Mouse (Mus musculus): Measurements from ENCODE around the gene Gm3476.
A peak's percentile ranks its signal among the peaks of the same experiment; 100 is the strongest.
"Not testable (repeated sequence)": the region's sequence is repeated elsewhere in the genome, so short reads cannot be mapped to it uniquely, and the experiment has no call there.

Gm3476 gene

GRCm38 (mm10) chr14:6125707-6126106 is at the start of gene Gm3476:
Gene Gm3476, minus strand, starts transcription at chr14:6125807.
- not testable (repeated sequence) for DNase-seq

- not testable (repeated sequence) for DNase-seq
Measured at GRCm38 (mm10) chr14:6163538-6163937, 37.9 kb upstream of the Gm3476 start.

DNA sequence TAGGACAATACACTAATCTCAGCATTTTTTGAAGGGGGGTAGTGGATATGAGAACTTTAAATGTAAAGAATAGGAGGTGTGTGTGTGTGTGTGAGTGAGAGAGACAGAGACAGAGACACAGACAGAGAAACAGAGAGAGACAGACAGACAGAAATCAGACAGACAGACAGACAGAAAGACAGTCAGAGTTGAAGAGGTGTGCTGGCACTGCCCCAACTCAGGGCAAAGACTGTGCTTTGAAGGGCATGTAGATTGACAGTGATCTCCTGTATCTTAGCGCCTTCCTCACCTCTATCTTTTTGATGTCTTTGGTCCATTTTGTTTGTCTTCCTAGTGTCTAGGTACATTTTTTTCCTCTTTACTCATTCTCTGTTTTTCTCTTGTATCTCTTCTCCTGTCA is 35.5 kb upstream of the Gm3476 start:
- DNase-seq: not testable (repeated sequence)

GRCm38 (mm10) chr14:6108272-6108925 is 17.2 kb downstream of the Gm3476 start, which contains the start of gene Gm3468:
Gene Gm3468, minus strand, starts transcription at chr14:6108665.
- peak; percentile 30 for DNase-seq

DNA sequence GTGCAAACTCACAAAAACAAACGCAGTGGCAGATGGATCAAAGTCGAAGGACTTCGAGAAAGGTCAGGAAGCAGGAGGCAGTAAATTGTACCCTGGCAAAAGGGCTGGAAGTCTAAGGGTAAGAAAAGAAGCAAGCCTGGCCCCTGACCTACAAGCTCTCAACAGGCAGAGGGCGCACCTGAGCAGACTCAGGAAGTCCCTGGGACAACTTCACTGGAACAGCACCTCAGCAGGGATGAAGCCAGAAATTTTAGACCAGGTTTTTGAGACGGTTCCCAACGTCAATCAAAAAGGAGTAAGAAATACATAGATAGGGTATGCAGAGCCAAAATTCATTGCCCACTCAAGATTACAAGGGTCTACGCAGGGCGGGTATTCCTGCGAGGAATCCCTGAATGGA is 18.1 kb downstream of the Gm3476 start:
- not testable (repeated sequence) for DNase-seq

- not testable (repeated sequence) for DNase-seq
Measured at GRCm38 (mm10) chr14:6093842-6094241, 31.8 kb downstream of the Gm3476 start, which contains the start of gene Gm8206. Gene Gm8206, minus strand, starts transcription at chr14:6093942.

DNA sequence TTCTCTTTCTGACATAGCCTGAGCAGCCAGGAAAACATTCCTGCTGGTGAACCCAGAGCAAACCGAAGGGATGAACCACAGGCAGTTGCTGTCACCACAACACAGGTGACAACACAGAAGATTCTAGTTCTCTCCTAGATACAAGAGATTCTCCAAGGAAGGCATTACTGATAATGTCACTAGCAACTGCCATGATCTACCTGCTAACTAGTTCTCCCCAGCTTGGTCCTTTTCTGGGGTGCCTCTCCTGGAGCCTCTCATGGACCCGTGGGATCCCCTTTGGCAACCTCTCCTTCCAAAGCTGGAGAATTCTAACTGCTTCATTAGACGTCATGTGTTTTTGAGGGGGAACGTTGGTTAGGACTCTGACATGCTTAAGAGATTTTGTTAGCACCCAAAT is 67.4 kb downstream of the Gm3476 start, which contains the start of gene Gm6337:
Gene Gm6337 (minus strand): TSS at position 101 of the 400 bp plus-strand sequence.
- DNase-seq: not testable (repeated sequence)

Data from layer of hippocampus, adult 9-11 months (tissue).